Mouse (Mus musculus) layer of hippocampus, adult 9-10 months (tissue): Measurements from ENCODE around the gene Cldn8.

ENCODE experiments used
- DNase-seq: peaks from one replicate; pipeline ENCODE4 v3.0.0; 2022; ENCODE audit warnings: low spot score

Cldn8 gene

GRCm38 (mm10) chr16:88563045-88563913 lies at the start of gene Cldn8:
Gene Cldn8, minus strand, starts transcription at chr16:88563183.
- DNase-seq: no peak

DNA sequence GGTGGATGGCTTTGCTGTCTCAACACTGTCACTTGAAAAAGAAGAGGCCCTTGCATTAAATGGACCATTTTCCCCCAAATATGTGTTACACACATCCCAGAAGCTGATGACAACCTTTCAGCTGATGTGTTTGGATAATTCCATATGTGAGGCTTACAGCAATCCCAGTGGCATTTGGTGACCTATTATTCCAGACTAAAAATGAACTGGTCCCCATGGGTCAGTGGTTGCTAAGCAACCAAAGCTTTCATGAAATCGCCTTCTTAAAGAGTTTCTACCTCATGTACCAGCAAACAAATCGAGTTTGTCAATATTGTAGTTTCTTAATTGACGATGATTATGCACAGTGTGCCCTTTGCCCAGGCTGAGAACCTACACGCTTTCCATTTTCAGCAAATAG lies 49.7 kb upstream of the Cldn8 start:
- DNase-seq: no peak

GRCm38 (mm10) chr16:88611922-88612321 lies 48.9 kb upstream of the Cldn8 start, which contains the start of gene Krtap24-1:
Gene Krtap24-1, minus strand, starts transcription at chr16:88612279.
- no peak for DNase-seq

DNA sequence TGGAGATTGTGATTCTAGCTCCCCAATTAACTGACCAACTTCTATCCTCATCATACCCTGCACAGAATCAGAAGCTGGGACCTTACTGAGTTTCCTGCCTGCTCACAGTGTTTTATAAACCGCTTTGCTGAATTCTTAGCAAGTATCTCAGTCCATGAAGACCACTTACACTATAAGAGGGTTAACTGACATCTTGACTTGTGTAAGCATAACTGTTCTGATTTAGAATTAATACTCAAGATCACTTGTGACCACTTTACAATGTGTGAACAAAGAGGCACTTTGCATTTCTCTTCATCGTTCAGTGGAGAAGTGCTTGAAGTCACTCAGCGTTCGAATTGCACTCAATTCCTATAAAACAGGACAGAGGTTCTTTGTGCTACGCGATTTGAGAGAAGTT lies 41.6 kb upstream of the Cldn8 start:
- no peak for DNase-seq

GRCm38 (mm10) chr16:88602464-88602863 lies 39.5 kb upstream of the Cldn8 start:
- no peak for DNase-seq

- no peak for DNase-seq
Measured at GRCm38 (mm10) chr16:88600303-88600702, 37.3 kb upstream of the Cldn8 start.

DNA sequence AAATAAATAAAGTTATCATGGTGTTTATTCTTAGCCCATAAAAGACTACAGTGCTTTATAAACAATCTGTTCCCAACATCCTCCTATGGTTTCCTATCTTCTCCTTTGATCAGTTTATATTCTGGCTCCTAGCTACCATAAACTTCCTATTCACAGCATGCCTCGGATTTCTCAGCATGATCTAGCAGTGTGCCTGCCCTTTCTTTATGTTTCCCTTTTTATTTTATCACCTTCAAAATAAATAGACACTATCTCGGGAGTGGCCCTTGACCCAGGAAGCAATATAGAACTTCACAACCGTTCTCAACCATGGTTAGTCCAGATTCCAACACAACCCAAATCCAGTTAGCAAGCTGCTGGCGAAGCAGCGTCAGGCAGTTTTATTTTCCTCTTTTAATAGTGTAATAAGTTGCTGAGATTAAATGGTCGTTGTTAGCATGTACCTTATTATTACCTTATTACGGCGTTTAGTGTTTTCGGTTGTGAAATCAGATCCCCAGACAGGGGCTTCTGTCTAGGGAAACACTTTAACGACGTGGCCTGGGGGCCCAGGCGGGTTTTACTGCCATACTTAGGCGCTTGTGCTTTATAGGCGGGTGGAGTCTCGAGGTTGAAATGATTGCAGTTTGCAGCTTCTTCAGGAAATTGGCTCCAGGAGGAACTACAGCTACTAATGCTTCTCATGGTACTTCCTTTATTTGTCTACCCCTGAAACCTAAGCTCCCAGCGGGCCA lies 36.7 kb upstream of the Cldn8 start:
- DNase-seq: no peak

DNA sequence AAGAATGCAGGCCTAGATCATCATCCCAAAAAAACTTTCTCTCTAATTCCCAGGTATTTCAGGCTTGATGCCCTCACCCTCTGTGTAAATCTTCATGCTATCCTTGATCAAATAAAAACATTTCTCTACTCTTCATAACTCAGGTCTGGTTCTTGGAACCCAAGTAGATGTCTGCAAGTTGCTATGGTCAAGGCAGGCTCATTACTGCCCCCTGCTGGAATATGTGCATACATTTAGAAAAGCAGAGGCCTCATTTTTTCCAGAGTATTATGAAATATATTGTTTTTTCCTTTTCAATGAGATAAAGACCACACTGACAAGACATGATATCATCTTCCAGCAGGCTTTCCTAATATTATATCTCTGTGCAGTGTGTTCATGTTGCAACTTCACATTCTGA lies 29.8 kb upstream of the Cldn8 start:
- DNase-seq: no peak

DNA sequence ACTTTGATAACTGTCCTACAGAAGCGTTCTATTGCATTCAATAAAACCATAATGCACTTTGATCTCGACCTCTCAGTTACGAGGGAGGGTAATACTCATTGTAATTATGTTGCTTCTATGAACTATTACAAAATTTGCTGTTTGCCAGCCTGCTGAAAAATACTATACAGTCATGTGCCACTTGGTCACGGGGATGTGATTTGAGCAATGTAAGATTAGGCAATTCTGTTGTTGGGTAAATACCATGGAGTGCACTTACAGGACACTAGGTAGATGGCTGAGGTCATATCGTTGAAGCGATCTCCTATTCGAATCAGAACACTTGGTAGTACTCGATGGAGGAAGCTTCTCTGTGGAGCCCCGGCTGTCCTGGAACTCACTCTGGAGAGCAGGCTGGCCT lies 20.4 kb upstream of the Cldn8 start:
- no peak for DNase-seq

GRCm38 (mm10) chr16:88575885-88576679 lies 13.1 kb upstream of the Cldn8 start:
- DNase-seq: no peak

DNA sequence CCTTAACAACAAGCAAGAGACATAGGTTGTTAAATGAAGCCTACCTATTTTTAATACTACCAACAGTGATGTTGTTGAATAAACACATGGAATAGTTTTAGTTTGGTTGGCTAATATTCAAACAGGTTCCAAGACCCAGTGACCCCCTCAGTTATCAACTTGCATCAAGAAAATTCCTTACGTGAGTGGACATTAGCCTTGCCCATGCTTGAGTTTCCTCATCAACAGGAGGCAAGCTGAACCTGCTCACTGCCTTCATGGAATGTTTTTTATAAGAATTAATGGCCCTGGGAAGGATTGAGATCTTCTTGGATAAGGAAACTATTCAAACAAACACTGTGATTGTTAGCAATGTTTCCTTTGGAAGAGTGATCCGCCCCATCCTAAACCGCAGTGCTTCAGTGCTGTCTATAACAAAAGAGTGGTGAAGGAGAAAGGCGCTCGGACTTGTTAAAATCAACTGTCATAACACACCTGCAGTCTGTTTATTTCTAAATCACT lies 10.0 kb upstream of the Cldn8 start:
- no peak for DNase-seq

GRCm38 (mm10) chr16:88570136-88570535 lies 7.2 kb upstream of the Cldn8 start:
- DNase-seq: no peak

- no peak for DNase-seq
Measured at GRCm38 (mm10) chr16:88569732-88570131, 6.7 kb upstream of the Cldn8 start.

DNA sequence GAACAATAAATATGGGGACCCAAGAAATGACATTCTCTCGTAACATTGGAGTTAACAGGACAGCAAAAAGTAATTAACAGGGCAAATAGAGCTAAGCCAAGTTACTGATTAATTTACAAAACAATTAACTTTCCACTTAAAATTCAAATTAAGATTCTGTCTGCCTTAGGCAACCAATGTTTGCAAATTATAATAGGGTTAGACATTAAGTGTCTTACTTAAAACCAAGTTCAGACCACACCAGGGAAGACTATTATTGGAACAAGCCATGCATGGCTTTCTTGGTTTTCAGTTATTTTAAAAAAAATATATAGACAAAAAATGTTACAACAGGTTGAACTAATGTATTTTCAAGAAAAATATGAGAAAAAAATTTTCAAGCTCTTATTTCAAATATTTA lies 6.1 kb upstream of the Cldn8 start:
- no peak for DNase-seq

GRCm38 (mm10) chr16:88561617-88562164 lies 1.3 kb downstream of the Cldn8 start:
- DNase-seq: no peak

DNA sequence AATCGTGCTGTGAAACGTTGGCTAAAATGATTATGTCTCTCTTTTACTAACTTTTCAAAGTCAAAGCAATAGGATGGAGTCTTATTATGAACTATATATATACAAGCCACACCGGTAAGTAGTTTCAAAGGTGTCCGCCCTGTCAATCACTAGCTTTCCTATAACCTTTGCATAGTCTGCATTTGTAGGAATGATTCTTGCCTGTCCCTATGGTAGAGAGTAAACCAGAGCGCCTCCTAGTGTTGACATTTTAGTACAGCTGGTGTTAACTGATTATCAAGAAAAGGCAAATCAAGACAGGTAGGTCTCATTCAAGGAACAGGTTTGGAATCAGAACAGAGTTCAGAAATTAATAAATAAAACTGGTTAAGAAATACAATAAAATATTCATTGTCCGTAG lies 20.5 kb downstream of the Cldn8 start:
- DNase-seq: peak; percentile 27

- no peak for DNase-seq
Measured at GRCm38 (mm10) chr16:88539841-88540487, 23.0 kb downstream of the Cldn8 start.

- no peak for DNase-seq
Measured at GRCm38 (mm10) chr16:88511348-88511747, 51.6 kb downstream of the Cldn8 start.
